Mouse (Mus musculus) liver, adult 2 months (tissue): ENCODE measurements around the gene Ebf1.

Experiments
- CTCF ChIP-seq: fragments of 200-500 bp; IDR thresholded peaks from 2 replicates; pipeline ENCODE4 v1.5.1; 2011; ENCODE audit warnings: low read depth, low read length, control low read depth
- POLR2A ChIP-seq: fragments of 200-500 bp; IDR thresholded peaks from 2 replicates; pipeline ENCODE4 v1.6.1; 2011; ENCODE audit warnings: low read length, control low read depth; ENCODE audit not compliant: insufficient read depth; ENCODE audit errors: extremely low read depth

GRCm38 (mm10) chr11:44665156-44665682 is 48.1 kb downstream of the Ebf1 start:
- TF ChIP-seq CTCF (no peak), POLR2A (no peak)
